Mouse (Mus musculus) MEL (cell line): ENCODE data around the gene Olfr1066. TPM values are rescaled to one million over a fixed set of nuclear protein-coding genes. Genes with fewer than 3 reads are reported as not detected.
"Not testable (repeated sequence)": the region's sequence is repeated elsewhere in the genome, so short reads cannot be mapped to it uniquely, and the experiment has no call there.

Experiments
- DNase-seq: peaks from one replicate; pipeline ENCODE4 v3.0.0; 2011; ENCODE audit warnings: low read depth, low spot score
- H3K27ac ChIP-seq: 2 replicates; pipeline ENCODE4 v1.5.1; 2012; ENCODE audit warnings: low read depth, mild to moderate bottlenecking, control low read depth, low read length, moderate library complexity; ENCODE audit not compliant: control insufficient read depth
- H3K27me3 ChIP-seq, 2 experiments: fragments of 150-350 bp in 1 of 2; sonication (generic) in 1 of 2; 2 replicates each; pipeline ENCODE4 v1.6.1; 2012; ENCODE audit warnings: low read length in 2 of 2, mild to moderate bottlenecking in 2 of 2, improper control_type of control experiment in 1 of 2, moderate library complexity in 1 of 2; ENCODE audit not compliant: insufficient read depth in 2 of 2, control insufficient read depth in 1 of 2
- H3K36me3 ChIP-seq, 2 experiments: 2 replicates each; pipeline ENCODE4 v1.6.1; 2012 to 2014; ENCODE audit warnings: low read length in 2 of 2, improper control_type of control experiment in 1 of 2, inconsistent platforms in 1 of 2, mild to moderate bottlenecking in 1 of 2; ENCODE audit not compliant: insufficient read depth in 2 of 2, control insufficient read depth in 1 of 2
- H3K4me1 ChIP-seq, 2 experiments: fragments of 150-350 bp in 1 of 2; sonication (generic) in 1 of 2; 2 replicates each; pipeline ENCODE4 v1.6.1; 2012; ENCODE audit warnings: low read length in 2 of 2, improper control_type of control experiment in 1 of 2, mild to moderate bottlenecking in 1 of 2; ENCODE audit not compliant: insufficient read depth in 2 of 2, control insufficient read depth in 1 of 2
- H3K4me3 ChIP-seq, 2 experiments: fragments of 150-350 bp in 1 of 2; sonication (generic) in 1 of 2; 2 replicates each; pipeline ENCODE4 v1.5.1; 2012; ENCODE audit warnings: low read depth in 2 of 2, low read length in 2 of 2, mild to moderate bottlenecking in 2 of 2, moderate library complexity in 2 of 2, control low read depth in 1 of 2, improper control_type of control experiment in 1 of 2; ENCODE audit not compliant: control insufficient read depth in 1 of 2, insufficient read depth in 1 of 2
- H3K79me2 ChIP-seq: 2 replicates; pipeline ENCODE4 v1.6.1; 2012; ENCODE audit warnings: mild to moderate bottlenecking, low read length, moderate library complexity; ENCODE audit not compliant: control insufficient read depth, poor library complexity, insufficient read depth
- H3K9ac ChIP-seq: 2 replicates; pipeline ENCODE4 v1.6.1; 2012; ENCODE audit warnings: low read depth, mild to moderate bottlenecking, control low read depth, low read length, moderate library complexity; ENCODE audit not compliant: control insufficient read depth, poor library complexity, severe bottlenecking
- H3K9me3 ChIP-seq: fragments of 150-350 bp; sonication (generic); replicated peaks from 2 replicates; pipeline ENCODE4 v1.6.1; 2012; ENCODE audit warnings: mild to moderate bottlenecking, low read length, improper control_type of control experiment, moderate library complexity; ENCODE audit not compliant: insufficient read depth
- CHD2 ChIP-seq: IDR thresholded peaks from 2 replicates; pipeline ENCODE4 v1.6.1; 2011; ENCODE audit warnings: low read length, improper control_type of control experiment
- ELF1 ChIP-seq: IDR thresholded peaks from 2 replicates; pipeline ENCODE4 v1.6.1; 2014; ENCODE audit warnings: low read depth, mild to moderate bottlenecking, inconsistent platforms, low read length, improper control_type of control experiment, moderate library complexity
- EP300 ChIP-seq, 2 experiments: IDR thresholded peaks; 2 replicates each; pipeline ENCODE4 v1.6.1; 2011; ENCODE audit warnings: improper control_type of control experiment in 2 of 2, low read length in 2 of 2, low read depth in 1 of 2, mild to moderate bottlenecking in 1 of 2
- GATA1 ChIP-seq: IDR thresholded peaks from 2 replicates; pipeline ENCODE4 v1.6.1; 2011; ENCODE audit warnings: low read depth, low read length, improper control_type of control experiment
- HCFC1 ChIP-seq: IDR thresholded peaks from 2 replicates; pipeline ENCODE4 v1.6.1; 2012; ENCODE audit warnings: low read depth, mild to moderate bottlenecking, inconsistent platforms, low read length, improper control_type of control experiment, moderate library complexity
- JUND ChIP-seq: IDR thresholded peaks from 2 replicates; pipeline ENCODE4 v1.6.1; 2011; ENCODE audit warnings: low read depth, mild to moderate bottlenecking, improper control_type of control experiment, low read length
- MAFK ChIP-seq: IDR thresholded peaks from 2 replicates; pipeline ENCODE4 v1.6.1; 2011; ENCODE audit warnings: low read depth, mild to moderate bottlenecking, low read length, improper control_type of control experiment, borderline replicate concordance
- MXI1 ChIP-seq: IDR thresholded peaks from 2 replicates; pipeline ENCODE4 v1.6.1; 2011; ENCODE audit warnings: mild to moderate bottlenecking, low read depth, low read length, improper control_type of control experiment
- MYB ChIP-seq: IDR thresholded peaks from 2 replicates; pipeline ENCODE4 v1.6.1; 2011; ENCODE audit warnings: mild to moderate bottlenecking, low read depth, low read length, improper control_type of control experiment
- POLR2A ChIP-seq, 2 experiments: IDR thresholded peaks; 2 replicates each; pipeline ENCODE4 v1.6.1; 2011 to 2012; ENCODE audit warnings: low read length in 2 of 2, mild to moderate bottlenecking in 2 of 2, control low read depth in 1 of 2, improper control_type of control experiment in 1 of 2, low read depth in 1 of 2, moderate library complexity in 1 of 2; ENCODE audit not compliant: control insufficient read depth in 1 of 2, insufficient read depth in 1 of 2, poor library complexity in 1 of 2
- RAD21 ChIP-seq: IDR thresholded peaks from 2 replicates; pipeline ENCODE4 v1.6.1; 2011; ENCODE audit warnings: mild to moderate bottlenecking, low read depth, low read length, improper control_type of control experiment
- RCOR1 ChIP-seq: IDR thresholded peaks from 2 replicates; pipeline ENCODE4 v1.6.1; 2012; ENCODE audit warnings: low read depth, mild to moderate bottlenecking, inconsistent platforms, low read length, improper control_type of control experiment
- SMC3 ChIP-seq: IDR thresholded peaks from 2 replicates; pipeline ENCODE4 v1.6.1; 2011; ENCODE audit warnings: low read depth, low read length, improper control_type of control experiment
- TBP ChIP-seq: IDR thresholded peaks from 2 replicates; pipeline ENCODE4 v1.8.0; 2011; ENCODE audit warnings: low read depth, low read length, improper control_type of control experiment
- TCF12 ChIP-seq: IDR thresholded peaks from 2 replicates; pipeline ENCODE4 v1.6.1; 2014; ENCODE audit warnings: low read depth, mild to moderate bottlenecking, inconsistent platforms, low read length, improper control_type of control experiment, moderate library complexity
- USF2 ChIP-seq, 2 experiments: IDR thresholded peaks; 2 replicates each; pipeline ENCODE4 v1.6.1; 2011 to 2012; ENCODE audit warnings: improper control_type of control experiment in 2 of 2, low read length in 2 of 2, borderline replicate concordance in 1 of 2, inconsistent platforms in 1 of 2, low read depth in 1 of 2, mild to moderate bottlenecking in 1 of 2; ENCODE audit not compliant: insufficient read depth in 1 of 2
- ZC3H11A ChIP-seq: IDR thresholded peaks from 2 replicates; pipeline ENCODE4 v1.6.1; 2012; ENCODE audit warnings: low read depth, mild to moderate bottlenecking, inconsistent platforms, low read length, improper control_type of control experiment
- ZKSCAN1 ChIP-seq: IDR thresholded peaks from 2 replicates; pipeline ENCODE4 v1.6.1; 2012; ENCODE audit warnings: low read depth, mild to moderate bottlenecking, inconsistent platforms, low read length, improper control_type of control experiment, moderate library complexity
- ZNF384 ChIP-seq: IDR thresholded peaks from 2 replicates; pipeline ENCODE4 v1.6.1; 2012; ENCODE audit warnings: low read depth, mild to moderate bottlenecking, inconsistent platforms, low read length, improper control_type of control experiment
- polyA plus RNA-seq, 2 experiments: library from polyadenylated mRNA; stranded (reverse) in 1 of 2; unstranded in 1 of 2; fragments of >175 nt in 1 of 2; fragments of >200 nt in 1 of 2; gene quantifications; 2 replicates each; pipeline versions ENCODE4 v1.2.1 to v1.2.4; 2012; ENCODE audit warnings: low replicate concordance in 2 of 2, low read depth in 1 of 2; ENCODE audit not compliant: insufficient read length in 2 of 2, insufficient read depth in 1 of 2, missing spikeins in 1 of 2
- total RNA-seq: library from RNA; depleted of rRNA; stranded (reverse); fragments of 300-350 nt; gene quantifications from 2 replicates; pipeline ENCODE4 v1.2.3, GENCODE M21; 2012

Olfr1066 gene
- total and polyA plus RNA-seq, 3 experiments, result not detected

DNA sequence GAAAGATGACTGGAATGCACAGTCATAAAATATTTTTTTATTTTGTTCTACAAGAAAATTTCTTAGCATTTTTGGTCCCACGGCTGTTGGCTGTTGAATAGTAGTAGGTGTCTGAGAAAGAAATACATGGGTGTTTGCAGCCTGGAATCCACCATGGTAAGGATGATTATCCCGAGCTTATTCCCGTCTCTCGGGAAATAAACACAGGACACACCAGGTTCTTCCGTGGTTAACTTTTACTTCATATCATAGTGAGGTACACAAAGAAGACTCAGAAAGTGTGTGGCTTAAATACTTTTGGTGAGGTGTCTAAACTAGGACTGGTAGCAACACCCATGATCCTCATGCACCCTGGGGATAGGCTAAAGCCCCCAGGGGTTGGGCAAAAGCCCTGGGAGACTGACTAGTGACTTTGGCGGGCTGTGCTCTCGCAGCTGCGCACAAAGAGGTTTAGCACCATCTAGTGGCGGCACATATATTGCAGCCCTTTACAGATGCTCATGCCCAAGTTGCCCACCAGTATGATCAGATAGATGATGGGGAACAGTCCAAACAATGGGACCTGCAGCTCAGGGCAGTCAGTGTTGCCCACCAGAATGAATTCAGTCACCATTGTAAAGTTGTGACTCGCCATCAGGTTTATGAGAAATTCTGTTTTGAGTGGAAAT, 8.5 kb upstream of the Olfr1066 start:
- Histone ChIP-seq H3K9ac (no peak overlapping the region), H3K27ac (no peak overlapping the region), H3K79me2 (no peaks in the 10 kb centered on the region), H3K4me3 (no peak overlapping the region), H3K27me3 (no peaks in the 10 kb centered on the region), H3K36me3 (no peaks in the 10 kb centered on the region), H3K4me1 (no peaks in the 10 kb centered on the region), H3K9me3 (no peaks in the 10 kb centered on the region)
- TF ChIP-seq ZNF384 (no peak), MAFK (no peak), MXI1 (no peak), RCOR1 (no peak), USF2 (IDR thresholded peaks at IDR 0.05; ENCODE audit: borderline replicate concordance in 1 of 2, insufficient read depth in 1 of 2, low read depth in 1 of 2, low read length in 2 of 2) (no peak), ZC3H11A (no peak), CHD2 (no peak), RAD21 (no peak), MYB (no peak), POLR2A (IDR thresholded peaks at IDR 0.05; ENCODE audit: control insufficient read depth in 1 of 2, insufficient read depth in 1 of 2, low read depth in 1 of 2, low read length in 2 of 2, poor library complexity in 1 of 2) (no peak), SMC3 (no peak), HCFC1 (no peak), TCF12 (no peak), JUND (no peak), ELF1 (no peak)
- no peak for DNase-seq

DNA sequence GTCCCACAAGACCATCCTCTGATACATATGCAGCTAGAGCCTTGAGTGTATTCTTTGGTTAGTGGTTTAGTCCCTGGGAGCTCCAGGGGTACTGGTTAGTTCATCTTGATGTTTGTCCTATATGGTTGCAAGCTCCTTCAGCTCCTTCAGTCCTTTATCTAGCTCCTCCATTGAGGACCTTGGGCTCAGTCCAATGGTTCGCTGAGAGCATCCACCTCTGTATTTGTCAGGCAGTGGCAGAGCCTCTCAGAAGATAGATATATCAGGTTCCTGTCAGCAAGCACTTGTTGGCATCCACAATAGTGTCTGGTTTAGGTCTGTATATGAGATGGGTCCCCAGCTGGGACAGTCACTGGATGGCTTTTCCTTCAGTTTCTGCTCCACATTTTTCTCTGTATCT, 4.4 kb upstream of the Olfr1066 start:
- Histone ChIP-seq H3K79me2 (no peaks in the 10 kb centered on the region), H3K36me3 (no peaks in the 10 kb centered on the region), H3K4me3 (no peak overlapping the region), H3K4me1 (no peaks in the 10 kb centered on the region), H3K27me3 (no peaks in the 10 kb centered on the region), H3K27ac (no peak overlapping the region), H3K9me3 (no peaks in the 10 kb centered on the region), H3K9ac (no peak overlapping the region)
- DNase-seq, result peak; percentile 68
- TF ChIP-seq TCF12 (peak; percentile 44; the same call in 1 of the 2 replicates), EP300 (IDR thresholded peaks at IDR 0.05; ENCODE audit: low read depth in 1 of 2, low read length in 2 of 2) (peak; percentile 57 to 58), MYB (no peak), TBP (no peak), GATA1 (no peak), POLR2A (IDR thresholded peaks at IDR 0.05; ENCODE audit: control insufficient read depth in 1 of 2, insufficient read depth in 1 of 2, low read depth in 1 of 2, low read length in 2 of 2, poor library complexity in 1 of 2) (no peak), ZKSCAN1 (no peak), ZNF384 (no peak)

DNA sequence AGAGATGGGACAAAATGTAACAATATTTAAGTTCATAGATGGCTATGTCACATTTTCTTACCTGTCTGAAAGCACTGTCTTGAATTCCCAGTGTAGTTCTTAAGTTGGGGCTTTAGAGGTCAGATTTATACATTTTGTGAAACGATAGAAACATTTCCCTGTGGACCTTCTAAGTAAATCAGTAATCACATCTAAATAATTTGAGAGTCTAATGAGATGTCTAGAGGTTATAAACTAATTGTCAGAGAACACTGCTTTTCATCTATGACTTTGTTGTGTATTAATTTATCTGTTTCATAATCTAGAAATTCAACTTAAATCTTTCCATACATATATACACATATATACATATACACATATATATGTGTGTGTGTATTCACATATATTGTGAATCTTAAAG, 5.6 kb downstream of the Olfr1066 start, which contains the start of gene Olfr1065:
Gene Olfr1065, minus strand, starts transcription at position 101 of the 400 bp plus-strand sequence.
- not testable (repeated sequence) for H3K27me3 ChIP-seq, H3K36me3 ChIP-seq, DNase-seq, H3K9me3 ChIP-seq, H3K4me3 ChIP-seq, H3K4me1 ChIP-seq, H3K27ac ChIP-seq, H3K9ac ChIP-seq, H3K79me2 ChIP-seq

DNA sequence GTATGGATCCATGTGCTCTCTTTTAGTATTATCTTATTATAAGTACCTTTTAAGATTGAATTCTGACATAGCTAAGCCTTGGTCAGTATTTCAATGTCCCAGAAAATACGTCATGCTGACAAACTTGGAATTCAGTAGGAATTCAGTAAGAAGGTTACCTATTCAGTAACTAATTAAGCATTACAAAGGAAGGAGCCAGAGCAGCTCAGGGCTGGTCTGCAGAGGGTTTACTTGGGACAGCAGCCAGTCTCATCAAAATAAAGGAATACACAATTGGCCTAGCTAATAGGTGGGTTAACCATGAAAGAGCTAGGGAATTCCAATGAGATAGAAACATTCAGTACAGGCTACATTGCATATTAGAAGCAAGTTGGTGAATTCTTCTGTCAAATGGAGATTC, 14.0 kb downstream of the Olfr1066 start:
- H3K9ac ChIP-seq, H3K4me3 ChIP-seq, DNase-seq, H3K36me3 ChIP-seq, H3K9me3 ChIP-seq, H3K4me1 ChIP-seq, H3K27ac ChIP-seq, H3K79me2 ChIP-seq, H3K27me3 ChIP-seq: not testable (repeated sequence)
